Mouse (Mus musculus) right cerebral cortex, adult 2 months (tissue): Measurements from ENCODE around the gene Atf7ip.

ENCODE experiments used
- DNase-seq, 2 experiments: peaks; one replicate each; pipeline ENCODE4 v3.0.0; 2021 to 2022; ENCODE audit warnings: low spot score in 2 of 2

Gene Atf7ip

GRCm38 (mm10) chr6:136646207-136646606 is 140.2 kb downstream of the Atf7ip start:
- DNase-seq: no peak

GRCm38 (mm10) chr6:136647455-136647861 is 141.5 kb downstream of the Atf7ip start:
- no peak for DNase-seq

GRCm38 (mm10) chr6:136650664-136651063 is 144.7 kb downstream of the Atf7ip start:
- DNase-seq: no peak

- no peak for DNase-seq
Observed at GRCm38 (mm10) chr6:136653331-136653730, 147.4 kb downstream of the Atf7ip start.

- no peak for DNase-seq
Observed at GRCm38 (mm10) chr6:136654470-136654869, 148.5 kb downstream of the Atf7ip start.

GRCm38 (mm10) chr6:136655786-136656185 is 149.8 kb downstream of the Atf7ip start:
- DNase-seq: no peak

- DNase-seq: no peak
Observed at GRCm38 (mm10) chr6:136658303-136658702, 152.3 kb downstream of the Atf7ip start.

GRCm38 (mm10) chr6:136659226-136659625 is 153.3 kb downstream of the Atf7ip start:
- DNase-seq: no peak
